Mouse (Mus musculus): ENCODE data around the gene Ezh1.

Ezh1 gene

GRCm38 (mm10) chr11:101246702-101247012, 20.4 kb upstream of the Ezh1 start:
- DNase-seq (ENCODE audit: low spot score in 2 of 2), result no peak

- DNase-seq (ENCODE audit: low spot score in 2 of 2), result peak; percentile 51 to 59
Observed at GRCm38 (mm10) chr11:101245855-101246701, 19.8 kb upstream of the Ezh1 start, which contains the start of gene Ramp2. Ramp2 (plus strand) TSS chr11:101246028.

- DNase-seq (ENCODE audit: low spot score in 2 of 2), result no peak
Observed at GRCm38 (mm10) chr11:101245071-101245470, 18.8 kb upstream of the Ezh1 start.

DNA sequence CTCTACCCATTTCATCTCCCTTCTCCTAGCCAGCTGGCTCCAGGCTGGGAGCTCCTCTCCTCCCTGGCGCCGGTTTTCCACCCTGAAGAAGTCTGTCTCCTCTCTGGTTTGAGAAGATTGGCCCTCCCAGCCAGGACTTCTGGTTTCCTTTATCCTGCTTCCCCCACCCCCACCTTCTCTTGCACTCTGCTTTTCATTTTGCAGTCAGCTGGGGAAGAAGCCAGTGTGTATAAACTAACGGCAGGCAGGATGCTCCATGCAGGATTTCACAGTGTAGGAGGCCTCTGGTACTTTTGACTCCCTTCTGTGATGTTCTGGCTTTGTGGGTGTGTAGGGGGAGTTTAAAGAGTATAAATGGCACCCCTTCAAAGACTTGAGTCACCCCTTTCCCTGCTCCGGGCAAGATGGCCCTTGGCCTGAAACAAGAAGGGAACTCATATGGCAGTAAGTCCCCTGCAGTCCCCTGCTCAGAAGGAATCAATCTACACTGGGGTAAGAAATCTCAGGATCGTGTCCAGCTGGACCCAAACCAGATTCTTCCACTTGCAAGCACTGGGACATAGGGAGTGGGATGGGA, 11.9 kb upstream of the Ezh1 start:
- peak in 1 of 2 experiments; percentile 42 for DNase-seq (ENCODE audit: low spot score in 2 of 2)

DNA sequence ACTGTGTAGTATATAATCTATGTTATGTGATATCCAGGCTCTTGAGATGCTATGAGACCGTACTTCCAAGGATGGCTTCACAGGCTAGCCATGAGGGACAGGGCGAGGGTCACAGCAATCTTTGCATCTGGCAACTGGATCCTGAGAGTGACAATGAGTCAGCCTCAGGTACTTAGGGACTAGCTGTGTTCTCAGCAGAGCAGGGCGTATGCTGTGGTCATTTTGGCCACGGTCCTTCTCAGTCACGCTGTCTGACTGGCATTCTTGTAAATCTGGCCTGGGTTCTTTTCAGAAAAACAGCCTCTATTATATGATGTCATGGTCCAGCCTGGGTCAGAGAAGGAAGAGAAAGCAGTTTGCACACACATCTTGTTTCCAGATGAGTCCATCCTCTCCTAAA, 10.5 kb upstream of the Ezh1 start:
- no peak for DNase-seq (ENCODE audit: low spot score in 2 of 2)

- DNase-seq (ENCODE audit: low spot score in 2 of 2), result no peak
Observed at GRCm38 (mm10) chr11:101235429-101235828, 9.2 kb upstream of the Ezh1 start.

DNA sequence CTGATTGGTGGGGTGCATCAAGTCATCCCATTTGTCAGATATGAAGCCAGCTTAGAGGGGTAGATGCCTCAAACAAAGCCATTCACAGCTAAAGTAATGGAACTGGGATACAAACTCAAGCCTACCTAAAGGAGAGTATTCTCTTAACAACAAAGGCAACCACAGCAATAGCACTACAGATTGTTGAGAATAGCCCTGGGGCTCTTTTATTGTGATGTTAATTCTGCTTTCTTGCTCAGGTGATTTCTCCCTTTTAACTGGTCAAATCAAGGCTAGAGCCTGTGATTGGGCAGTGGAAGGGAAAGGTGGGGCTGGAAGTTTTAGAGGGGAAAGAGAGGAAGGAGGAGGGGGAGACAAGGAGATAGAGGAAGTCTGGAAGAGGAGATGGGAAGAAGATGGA, 7.9 kb upstream of the Ezh1 start:
- DNase-seq (ENCODE audit: low spot score in 2 of 2), result no peak

DNA sequence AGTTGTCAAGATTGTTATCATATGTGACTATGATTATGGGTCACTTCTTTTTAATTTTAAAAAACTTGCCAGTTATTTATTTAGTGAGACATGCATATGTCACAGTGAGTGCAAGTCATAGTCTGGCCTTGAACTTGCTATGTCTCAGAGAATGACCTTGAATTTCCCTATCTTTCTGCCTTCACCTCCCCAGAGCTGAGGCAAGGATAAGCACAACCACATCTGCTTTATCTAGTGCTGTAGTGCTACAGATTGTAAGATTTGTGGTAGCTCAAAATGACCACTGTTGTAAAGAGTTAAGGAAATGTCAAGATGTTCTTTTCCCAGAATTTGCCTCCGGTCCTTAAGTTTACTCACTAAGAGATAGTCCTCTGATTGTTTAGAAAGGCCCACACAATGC, 7.0 kb upstream of the Ezh1 start:
- no peak for DNase-seq (ENCODE audit: low spot score in 2 of 2)

DNA sequence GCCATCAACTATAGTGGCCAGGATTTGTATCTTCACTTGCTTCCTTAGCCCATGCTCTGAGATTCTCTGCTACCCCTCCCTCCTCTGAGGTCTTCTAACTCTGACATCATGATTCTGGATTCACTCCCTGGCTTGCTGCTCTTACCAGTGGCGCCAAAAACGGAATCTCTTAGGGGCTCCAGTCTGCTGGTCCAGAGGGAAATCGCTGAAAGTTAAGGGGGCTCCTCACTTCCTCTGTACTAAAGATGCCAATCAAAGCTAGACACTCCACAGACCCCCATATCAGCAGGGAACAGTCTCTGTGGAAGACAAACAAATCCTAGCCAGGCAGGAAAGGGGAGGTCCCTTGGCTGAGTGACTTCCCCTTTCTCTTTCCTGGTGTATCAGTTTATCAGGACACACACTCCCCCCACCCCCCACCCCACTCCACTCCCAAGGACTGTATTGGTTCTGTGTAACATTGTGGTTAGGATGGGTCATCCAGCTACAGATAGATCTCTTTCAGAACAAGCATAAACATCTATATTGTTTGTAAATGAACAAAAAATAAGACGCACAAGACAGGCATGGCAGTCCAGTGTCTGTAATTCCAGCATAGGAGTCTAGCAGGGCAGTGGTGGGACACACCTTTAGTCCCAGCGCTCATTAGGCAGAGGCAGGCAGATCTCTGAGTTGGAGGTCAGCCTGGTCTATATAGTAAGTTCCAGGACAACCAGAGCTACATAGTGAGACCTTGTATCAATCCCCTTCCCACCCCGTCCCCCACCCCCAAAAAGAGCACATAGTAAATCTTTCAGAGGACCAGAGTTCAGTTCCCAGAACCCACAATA, 6.0 kb upstream of the Ezh1 start:
- no peak for DNase-seq (ENCODE audit: low spot score in 2 of 2)

DNA sequence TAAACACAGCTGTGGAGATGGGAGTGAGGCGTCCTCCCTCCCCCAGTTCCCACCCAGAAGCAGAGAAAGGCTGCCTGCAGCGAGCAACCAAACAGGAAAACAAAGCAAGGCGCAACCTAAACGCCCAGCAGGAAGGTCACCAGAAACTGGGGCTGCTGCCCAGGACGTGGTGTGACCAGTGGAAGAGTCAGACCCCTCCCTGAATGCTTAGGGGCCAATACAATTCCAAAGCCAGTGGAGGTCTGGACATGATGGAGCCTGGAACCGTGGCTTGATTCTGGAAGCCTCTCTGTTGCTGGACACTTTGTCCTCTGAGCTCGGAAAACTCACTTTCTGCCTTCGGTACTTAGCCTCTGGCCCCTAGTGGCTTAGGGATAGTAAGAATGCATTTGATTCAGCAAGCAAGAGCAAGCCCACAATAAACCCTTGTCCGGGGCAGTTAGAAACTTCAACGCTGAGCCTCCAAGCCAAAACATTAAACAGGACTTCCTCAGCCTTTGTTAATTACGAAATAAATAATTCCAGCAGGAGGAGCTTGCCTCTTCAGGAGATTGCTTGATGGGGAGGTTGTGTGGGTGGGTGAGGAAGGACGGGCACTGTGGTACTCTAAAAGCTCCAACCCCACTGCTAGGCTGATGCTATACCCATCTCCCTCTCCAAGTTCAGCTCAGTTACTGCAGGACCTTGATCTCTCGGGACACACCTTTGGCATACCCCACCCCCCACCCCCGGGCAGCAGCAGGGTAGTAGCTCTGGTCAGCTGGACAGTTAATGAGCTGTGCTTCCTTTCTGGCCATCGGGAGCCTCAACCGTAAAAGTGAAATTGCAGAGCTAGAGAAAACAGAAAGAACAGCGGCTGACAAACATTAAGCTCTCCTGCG, 5.0 kb upstream of the Ezh1 start:
- peak in 1 of 2 experiments; percentile 44 for DNase-seq (ENCODE audit: low spot score in 2 of 2)

DNA sequence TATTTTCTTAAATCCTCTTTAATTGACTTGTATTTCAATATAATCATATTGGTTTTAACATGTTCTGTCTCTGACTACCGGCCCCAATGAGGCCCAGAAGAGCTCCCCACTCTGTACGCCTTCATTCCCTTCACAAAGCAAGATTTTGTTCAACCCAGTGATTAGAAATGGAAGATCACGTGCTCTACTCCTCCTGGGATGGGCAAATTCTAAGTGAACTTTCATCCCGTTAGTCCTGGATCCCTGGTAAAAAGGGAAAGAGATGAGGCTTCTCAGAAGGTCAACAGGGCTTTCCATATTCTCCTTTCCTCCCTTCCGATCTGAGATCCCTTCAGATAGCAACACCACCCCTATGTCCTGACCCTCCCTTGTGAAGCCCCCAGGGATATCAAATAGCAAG, 4.3 kb upstream of the Ezh1 start:
- no peak for DNase-seq (ENCODE audit: low spot score in 2 of 2)

GRCm38 (mm10) chr11:101230061-101230511, 3.8 kb upstream of the Ezh1 start:
- DNase-seq (ENCODE audit: low spot score in 2 of 2), result no peak

DNA sequence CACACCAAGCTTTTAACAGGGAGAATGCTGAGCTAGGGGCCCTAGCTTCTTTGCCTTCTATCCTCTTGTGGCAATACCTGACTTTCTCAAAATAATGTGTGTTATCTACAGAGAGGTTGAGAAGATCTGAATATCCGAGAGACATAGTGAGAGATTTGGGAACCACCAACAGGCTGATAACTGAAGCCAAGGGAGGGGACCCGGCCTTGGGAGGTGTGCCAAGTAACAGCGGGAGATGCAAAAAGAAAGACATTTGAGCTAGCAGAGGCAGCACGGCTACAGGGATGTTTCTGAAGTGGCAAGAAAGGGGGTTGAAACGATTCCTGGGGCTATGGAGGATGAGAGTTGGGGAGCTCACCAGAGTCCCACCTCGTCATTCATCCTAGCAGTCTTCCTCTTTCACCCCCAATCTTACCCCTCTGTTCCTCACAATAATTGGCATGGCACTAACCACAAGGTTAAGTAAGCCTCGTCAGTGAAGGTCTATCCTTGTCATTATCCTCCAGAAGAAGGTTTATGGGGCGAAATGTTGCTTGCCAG, 3.2 kb upstream of the Ezh1 start:
- DNase-seq (ENCODE audit: low spot score in 2 of 2), result peak; percentile 43 to 56

GRCm38 (mm10) chr11:101225331-101226064, 765 bp downstream of the Ezh1 start:
- DNase-seq (ENCODE audit: low spot score in 2 of 2), result no peak

DNA sequence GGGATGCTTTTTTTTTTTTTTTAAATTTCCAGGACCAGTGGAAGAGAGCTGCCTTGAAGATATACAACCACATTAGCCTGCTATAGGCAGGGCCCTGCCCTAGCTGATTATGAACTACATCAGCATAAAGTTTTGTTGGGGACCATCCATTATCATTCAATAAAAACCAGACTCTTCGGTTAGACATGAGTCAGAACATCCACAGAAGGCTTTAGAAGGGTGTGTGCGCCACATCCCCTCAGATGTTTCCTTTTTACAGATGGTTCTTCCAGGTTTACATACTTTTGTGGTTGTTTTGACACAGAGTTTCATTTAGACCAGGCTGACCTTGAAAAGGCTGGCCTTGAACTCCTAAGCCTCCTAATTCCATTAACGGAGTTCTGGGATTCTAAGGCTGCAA, 1.9 kb downstream of the Ezh1 start:
- DNase-seq (ENCODE audit: low spot score in 2 of 2), result no peak

DNA sequence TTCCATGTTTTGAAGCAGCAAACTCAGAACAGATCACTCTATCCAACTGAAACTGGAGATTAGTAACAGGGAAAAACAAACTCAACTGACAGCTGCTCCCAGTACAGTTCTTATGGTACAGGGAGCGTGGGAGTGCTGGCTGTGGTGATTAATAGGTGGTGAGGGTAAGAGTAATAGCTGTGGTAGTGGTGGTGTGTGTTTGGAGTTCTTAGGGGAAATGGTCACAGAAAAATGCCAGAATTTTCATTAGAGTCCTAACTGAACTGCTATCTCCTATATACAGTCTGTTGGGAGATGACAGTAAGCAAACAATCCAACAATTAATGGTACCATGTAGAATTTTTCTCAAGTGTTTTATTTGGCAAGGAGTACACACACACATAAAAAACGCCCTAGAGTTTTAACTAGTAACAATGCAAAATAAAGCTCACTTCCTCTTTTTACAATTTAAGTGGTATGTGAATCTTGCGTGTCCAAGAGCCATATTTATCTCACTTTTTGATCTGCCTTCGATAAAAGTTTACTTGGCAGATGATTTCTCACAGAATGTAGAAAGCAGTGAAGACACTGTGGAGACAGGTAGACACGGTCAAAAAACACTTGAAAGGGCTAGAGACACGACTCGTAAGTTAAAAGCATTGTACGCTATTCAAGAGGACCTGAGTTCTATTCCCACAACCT, 4.8 kb downstream of the Ezh1 start:
- DNase-seq (ENCODE audit: low spot score in 2 of 2), result no peak

- no peak for DNase-seq (ENCODE audit: low spot score in 2 of 2)
Observed at GRCm38 (mm10) chr11:101220853-101221252, 5.4 kb downstream of the Ezh1 start.

DNA sequence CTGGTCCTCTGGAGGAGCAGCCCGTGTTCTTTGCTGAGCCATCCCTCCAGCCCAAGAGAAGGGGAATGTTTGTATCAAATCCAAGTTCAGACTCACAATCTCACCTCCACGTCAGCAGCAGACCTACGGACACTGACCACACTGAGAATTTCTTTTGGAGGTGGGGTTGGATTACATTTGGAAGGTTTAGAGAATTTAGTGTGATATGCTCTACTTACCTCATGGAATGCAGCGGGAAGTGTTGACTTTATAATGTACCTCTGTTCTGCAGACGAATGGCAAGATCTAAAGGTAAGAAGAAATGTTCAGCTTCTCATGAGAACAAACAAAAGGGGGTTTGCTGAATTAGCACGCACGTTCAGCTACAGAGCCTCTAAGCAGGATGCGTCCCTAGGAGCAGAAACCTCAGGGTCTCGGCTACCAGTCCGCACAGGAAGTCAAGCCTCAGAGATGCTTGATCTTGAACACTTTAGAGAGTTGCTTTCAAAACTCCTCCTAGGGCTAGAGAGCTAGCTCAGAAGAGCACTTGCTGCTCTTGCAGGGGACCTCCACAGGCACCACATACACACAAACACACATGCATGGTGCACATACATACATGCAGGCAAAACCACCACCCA, 7.7 kb downstream of the Ezh1 start:
- DNase-seq (ENCODE audit: low spot score in 2 of 2), result no peak

GRCm38 (mm10) chr11:101216936-101217335, 9.3 kb downstream of the Ezh1 start:
- no peak for DNase-seq (ENCODE audit: low spot score in 2 of 2)

- no peak for DNase-seq (ENCODE audit: low spot score in 2 of 2)
Observed at GRCm38 (mm10) chr11:101211970-101212369, 14.3 kb downstream of the Ezh1 start.

Data from right cerebral cortex, postnatal 10 days (tissue).